Mouse (Mus musculus): ENCODE measurements around the gene Msl2. TPM values are rescaled to one million over a fixed set of nuclear protein-coding genes. Genes with fewer than 3 reads are reported as not detected.

Msl2 gene
- total RNA-seq (2014; rRNA removed) = 38.5 and 42.0 TPM in 2 replicates
- polyA plus RNA-seq (2015; fragmentation: Nextera tagmentation; extraction: Ambion mirVana) = 3.3 and 4.1 TPM in 2 replicates

DNA sequence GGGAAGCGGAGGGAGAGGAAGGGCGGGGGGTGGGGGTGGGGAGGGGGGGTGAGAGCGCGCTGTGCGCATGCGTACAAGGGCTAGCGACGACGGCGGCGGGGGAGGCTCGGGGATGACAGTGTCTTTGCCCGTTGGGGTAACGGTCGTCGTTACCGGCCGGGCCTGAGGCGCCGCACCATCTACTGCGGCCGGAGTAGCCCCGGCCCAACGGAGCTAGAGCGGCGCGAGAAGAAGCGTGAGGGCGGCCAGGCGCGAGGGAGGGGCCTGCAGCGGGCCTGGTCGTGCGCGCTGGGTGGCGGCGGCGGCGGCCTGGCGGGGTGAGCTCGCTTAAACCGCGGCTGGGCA lies at the start of gene Msl2:
Gene Msl2, plus strand, starts transcription at position 115 of the 345 bp plus-strand sequence.
- Histone ChIP-seq H3K4me2 (ENCODE audit: low read depth, low read length, poor library complexity, severe bottlenecking) (peak within 1 kb of the TSS; percentile 88), H3K4me3 (ENCODE audit: low read depth, low read length) (peak within 1 kb of the TSS; percentile 74), H3K9ac (replicated peaks; ENCODE audit: low read length, poor library complexity, severe bottlenecking) (peak within 1 kb of the TSS; percentile 99), H3K9me3 (ENCODE audit: low read length) (no peaks in the 10 kb centered on the region), H3K27ac (ENCODE audit: low read depth, low read length) (peak within 1 kb of the TSS; percentile 100), H3K36me3 (ENCODE audit: insufficient read depth, low read length) (no peaks in the 10 kb centered on the region), H3K4me1 (ENCODE audit: insufficient read depth, low read length) (peaks cover 7% of the 10 kb centered on the region; the same call in 1 of the 2 replicates), H3K27me3 (ENCODE audit: insufficient read depth, low read length) (no peaks in the 10 kb centered on the region)
- WGBS = 0% methylated on average over 24 of the region's 43 CpGs
- DNase-seq (ENCODE audit: low spot score) = no peak
- TF ChIP-seq CTCF (IDR thresholded peaks at IDR 0.05) = no peak
- ATAC-seq (ENCODE audit: low FRiP score) = no peak

DNA sequence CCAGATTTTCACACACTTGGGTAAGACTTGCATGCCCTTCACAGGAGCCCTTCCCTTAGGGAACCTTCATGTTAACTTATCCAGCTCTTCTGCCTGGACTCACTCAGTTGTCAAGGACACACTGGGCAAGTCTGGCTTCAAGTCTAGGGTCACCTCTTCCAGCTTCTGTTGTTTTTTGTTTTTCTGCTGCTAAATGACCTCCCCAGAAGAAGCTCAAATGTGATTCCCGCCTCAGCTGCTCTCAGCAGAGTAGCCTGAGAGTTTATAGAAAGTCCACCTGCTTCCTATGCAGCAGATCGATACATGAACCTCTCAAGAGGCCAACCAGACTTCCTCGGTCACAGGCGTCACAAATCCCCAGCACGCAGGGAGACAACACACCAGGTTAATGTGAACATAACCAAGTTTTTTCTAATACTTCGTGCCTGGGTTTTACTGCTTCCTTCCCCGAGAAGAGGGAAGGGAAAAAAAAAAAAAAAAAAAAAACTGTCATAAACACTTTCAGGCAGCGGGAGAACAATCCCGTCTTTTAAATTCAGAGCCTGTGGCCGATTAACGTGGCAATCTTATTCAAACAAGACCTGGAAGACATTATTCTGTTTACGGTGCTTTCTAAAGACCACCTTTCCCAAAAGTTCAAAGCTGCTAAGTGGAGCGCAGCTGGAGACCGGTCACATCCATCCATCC lies 40.0 kb upstream of the Msl2 start:
- Histone ChIP-seq H3K36me3 (ENCODE audit: insufficient read depth, low read length) (peaks cover 6% of the 10 kb centered on the region; the same call in 1 of the 2 replicates), H3K4me2 (ENCODE audit: low read depth, low read length, poor library complexity, severe bottlenecking) (peak overlapping the region; percentile 66), H3K4me1 (ENCODE audit: insufficient read depth, low read length) (peaks cover 2% of the 10 kb centered on the region; the same call in 1 of the 2 replicates), H3K27me3 (ENCODE audit: insufficient read depth, low read length) (no peaks in the 10 kb centered on the region), H3K9me3 (ENCODE audit: low read length) (no peaks in the 10 kb centered on the region), H3K4me3 (ENCODE audit: low read depth, low read length) (peak overlapping the region; percentile 57), H3K27ac (ENCODE audit: low read depth, low read length) (peak overlapping the region; percentile 97), H3K9ac (replicated peaks; ENCODE audit: low read length, poor library complexity, severe bottlenecking) (peak overlapping the region; percentile 66)
- no peak for TF ChIP-seq CTCF (IDR thresholded peaks at IDR 0.05)
- WGBS = 4% methylated on average over 14 of the region's 14 CpGs
- peak; percentile 3 for DNase-seq (ENCODE audit: low spot score)
- no peak for ATAC-seq (ENCODE audit: low FRiP score)

DNA sequence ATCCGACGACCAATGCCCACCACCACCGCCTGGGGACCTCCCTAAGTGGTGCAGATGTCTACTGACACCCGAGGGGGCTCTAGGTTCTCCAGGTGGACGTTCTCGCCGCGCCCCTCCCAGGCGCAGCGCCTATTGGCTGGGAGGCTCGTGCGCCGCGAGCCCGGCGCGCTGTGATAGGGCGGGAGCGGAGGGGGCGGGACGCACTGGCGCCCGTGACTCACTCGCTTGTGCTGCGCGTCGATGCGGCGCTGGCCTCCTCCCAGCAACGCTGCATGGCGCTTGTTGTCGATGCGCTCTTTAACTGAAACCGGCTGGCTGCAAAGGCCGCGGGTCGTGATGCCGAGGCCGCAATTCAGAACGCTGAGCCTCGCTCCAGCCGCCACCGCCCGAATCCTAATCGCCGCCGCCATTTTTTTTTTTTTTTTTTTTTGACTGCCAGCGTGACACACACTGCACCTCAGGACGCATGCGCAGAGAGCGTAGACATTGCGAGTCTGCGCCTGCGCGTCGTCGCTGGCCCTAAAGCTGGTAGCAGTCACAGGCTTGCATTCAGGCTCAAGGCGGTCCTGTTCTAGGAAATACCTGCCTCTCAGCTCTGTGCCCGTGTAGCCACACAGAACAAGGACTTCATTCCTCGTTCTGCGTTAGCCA lies 39.3 kb upstream of the Msl2 start, which contains the start of gene Pccb:
Gene Pccb, minus strand, starts transcription at position 451 of the 651 bp plus-strand sequence.
- no peaks in the 10 kb centered on the region for H3K27me3 ChIP-seq (ENCODE audit: insufficient read depth, low read length)
- peaks cover 2% of the 10 kb centered on the region; the same call in 1 of the 2 replicates for H3K4me1 ChIP-seq (ENCODE audit: insufficient read depth, low read length)
- H3K36me3 ChIP-seq (ENCODE audit: insufficient read depth, low read length) = peaks cover 6% of the 10 kb centered on the region; the same call in 1 of the 2 replicates
- DNase-seq (ENCODE audit: low spot score) (peak; percentile 98), ATAC-seq (ENCODE audit: low FRiP score) (peak; percentile 99)
- H3K4me2 ChIP-seq (ENCODE audit: low read depth, low read length, poor library complexity, severe bottlenecking) = peak within 1 kb of the TSS; percentile 66
- peak within 1 kb of the TSS; percentile 66 for H3K9ac ChIP-seq (replicated peaks; ENCODE audit: low read length, poor library complexity, severe bottlenecking)
- H3K9me3 ChIP-seq (ENCODE audit: low read length) = no peaks in the 10 kb centered on the region
- H3K27ac ChIP-seq (ENCODE audit: low read depth, low read length) = peak within 1 kb of the TSS; percentile 97
- WGBS = under 1% methylated on average over 61 of the region's 61 CpGs
- TF ChIP-seq CTCF (IDR thresholded peaks at IDR 0.05) = peak; percentile 59
- peak within 1 kb of the TSS; percentile 57 for H3K4me3 ChIP-seq (ENCODE audit: low read depth, low read length)

DNA sequence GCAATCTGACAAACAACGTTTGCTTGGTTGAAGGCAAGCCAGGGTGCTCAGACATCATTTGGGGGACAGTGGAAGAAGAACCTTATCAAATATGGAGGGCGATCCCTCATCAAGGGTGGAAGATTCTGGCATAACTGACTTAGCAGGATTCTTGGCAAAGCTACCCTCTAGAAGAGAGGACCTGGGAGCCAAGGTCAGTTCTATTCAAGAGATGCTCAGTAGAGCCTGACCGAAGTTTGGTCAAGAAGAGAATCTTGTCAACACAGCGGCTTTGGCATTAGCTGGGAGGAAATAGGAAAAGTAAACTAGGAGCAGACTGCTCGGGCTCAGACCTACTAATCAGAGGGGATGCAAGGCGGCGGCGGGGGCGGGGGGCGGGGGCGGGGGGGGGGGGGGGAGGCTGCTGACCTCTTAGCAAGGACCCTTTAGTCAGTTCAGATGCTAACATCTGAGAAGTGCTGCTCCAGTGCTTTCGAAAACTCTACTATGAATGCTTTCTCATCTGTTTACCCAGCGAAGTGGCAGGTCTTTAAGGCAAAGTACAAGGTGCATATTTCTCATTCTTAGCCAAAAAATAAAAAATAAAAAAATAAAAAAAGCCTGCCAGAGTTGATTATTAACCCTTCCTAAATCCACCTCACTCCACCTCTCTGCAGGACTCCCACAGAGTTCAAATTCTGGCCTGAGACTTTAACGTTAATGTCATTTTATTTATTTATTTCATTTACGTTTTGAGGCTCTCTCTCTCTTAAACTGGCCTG lies 37.9 kb upstream of the Msl2 start:
- 86% methylated on average over 11 of the region's 15 CpGs for WGBS
- Histone ChIP-seq H3K36me3 (ENCODE audit: insufficient read depth, low read length) (peaks cover 6% of the 10 kb centered on the region; the same call in 1 of the 2 replicates), H3K4me2 (ENCODE audit: low read depth, low read length, poor library complexity, severe bottlenecking) (no peak overlapping the region), H3K27me3 (ENCODE audit: insufficient read depth, low read length) (no peaks in the 10 kb centered on the region), H3K4me3 (ENCODE audit: low read depth, low read length) (no peak overlapping the region), H3K4me1 (ENCODE audit: insufficient read depth, low read length) (peaks cover 2% of the 10 kb centered on the region; the same call in 1 of the 2 replicates), H3K27ac (ENCODE audit: low read depth, low read length) (peak overlapping the region; percentile 97; the same call in 1 of the 2 replicates), H3K9ac (replicated peaks; ENCODE audit: low read length, poor library complexity, severe bottlenecking) (no peak overlapping the region), H3K9me3 (ENCODE audit: low read length) (no peaks in the 10 kb centered on the region)
- ATAC-seq (ENCODE audit: low FRiP score) (no peak), DNase-seq (ENCODE audit: low spot score) (no peak)
- TF ChIP-seq CTCF (IDR thresholded peaks at IDR 0.05) = no peak

DNA sequence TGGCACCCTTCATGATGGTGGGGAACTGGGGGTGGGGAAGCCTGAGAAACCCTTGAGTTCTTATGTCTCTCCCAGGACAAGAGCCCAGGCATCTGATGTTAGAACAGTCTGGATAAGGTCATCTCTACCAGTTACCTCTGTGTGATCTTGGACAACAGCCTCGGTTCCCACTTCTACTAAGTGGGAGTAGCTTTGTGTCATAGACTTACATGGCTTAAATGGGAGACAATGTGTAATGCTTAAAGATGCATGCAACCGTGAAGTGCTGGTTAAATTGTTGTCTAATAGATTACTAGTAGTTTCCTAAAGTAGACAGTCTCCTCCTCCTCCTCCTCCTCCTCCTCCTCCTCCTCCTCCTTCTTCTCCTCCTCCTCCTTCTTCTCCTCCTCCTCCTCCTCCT lies 37.0 kb upstream of the Msl2 start:
- no peaks in the 10 kb centered on the region for H3K9me3 ChIP-seq (ENCODE audit: low read length)
- no peak overlapping the region for H3K9ac ChIP-seq (replicated peaks; ENCODE audit: low read length, poor library complexity, severe bottlenecking)
- H3K4me2 ChIP-seq (ENCODE audit: low read depth, low read length, poor library complexity, severe bottlenecking) = no peak overlapping the region
- DNase-seq (ENCODE audit: low spot score) = no peak
- no peak for TF ChIP-seq CTCF (IDR thresholded peaks at IDR 0.05)
- WGBS = 86% methylated on average over 2 of the region's 2 CpGs
- H3K4me1 ChIP-seq (ENCODE audit: insufficient read depth, low read length) = peaks cover 2% of the 10 kb centered on the region; the same call in 1 of the 2 replicates
- no peak overlapping the region for H3K27ac ChIP-seq (ENCODE audit: low read depth, low read length)
- H3K36me3 ChIP-seq (ENCODE audit: insufficient read depth, low read length) = no peaks in the 10 kb centered on the region
- H3K27me3 ChIP-seq (ENCODE audit: insufficient read depth, low read length) = no peaks in the 10 kb centered on the region
- no peak overlapping the region for H3K4me3 ChIP-seq (ENCODE audit: low read depth, low read length)
- no peak for ATAC-seq (ENCODE audit: low FRiP score)

All from midbrain, postnatal 0 days (tissue).